Mouse (Mus musculus): ENCODE data around the gene Dut. TPM values are rescaled to one million over a fixed set of nuclear protein-coding genes. Genes with fewer than 3 reads are reported as not detected.

The Dut gene
- polyA plus RNA-seq (2012; rRNA removed; ENCODE audit: low replicate concordance), result 13.9 and 34.1 TPM in 2 replicates

DNA sequence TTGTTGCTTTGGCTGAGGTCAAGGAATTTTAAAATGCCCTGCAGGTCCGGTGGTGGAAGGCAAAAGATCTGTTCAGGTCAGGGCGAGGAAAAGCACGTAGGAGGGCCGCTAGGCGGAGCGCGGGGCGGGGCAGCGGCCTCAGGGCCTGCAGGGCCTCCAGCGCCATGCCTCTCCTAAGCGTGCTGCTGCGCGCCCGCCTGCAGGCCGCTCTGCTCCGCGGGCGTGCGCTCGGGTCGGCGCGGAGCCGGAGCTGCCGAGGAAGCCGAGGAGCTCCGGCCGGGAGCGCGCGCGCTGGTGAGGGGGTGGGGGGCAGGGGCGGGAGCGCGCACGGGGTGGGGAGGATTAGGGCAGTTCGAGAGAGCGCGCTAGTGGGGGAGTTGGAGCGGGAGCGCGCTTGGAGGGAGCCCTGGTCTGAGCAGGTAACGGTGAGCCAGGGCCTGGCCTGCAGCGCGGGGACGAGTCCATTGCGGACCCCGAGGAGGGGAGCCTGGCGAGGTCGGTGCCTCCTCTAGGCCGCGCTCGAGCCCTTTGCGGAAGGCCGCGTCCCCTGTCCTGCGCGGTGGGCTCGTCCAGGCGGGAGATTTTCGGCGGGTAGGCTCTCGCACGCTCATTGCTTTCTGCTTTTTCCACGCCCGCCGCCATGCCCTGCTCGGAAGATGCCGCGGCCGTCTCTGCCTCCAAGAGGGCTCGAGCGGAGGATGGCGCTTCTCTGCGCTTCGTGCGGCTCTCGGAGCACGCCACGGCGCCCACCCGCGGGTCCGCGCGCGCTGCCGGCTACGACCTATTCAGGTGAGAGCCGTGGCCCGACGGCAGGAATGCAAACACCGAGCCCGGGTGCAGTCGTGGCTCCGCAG is at the start of gene Dut:
TSS of gene Dut (plus strand) at position 83 of the 854 bp plus-strand sequence.

Other genes starting within 250 kb of the Dut start
- not detected in 2 replicates for gene Slc24a5, start 179.1 kb upstream of the Dut start, polyA plus RNA-seq (2012; rRNA removed; ENCODE audit: low replicate concordance)
- 2.9 and 5.4 TPM in 2 replicates for gene Myef2, start 123.5 kb upstream of the Dut start, polyA plus RNA-seq (2012; rRNA removed; ENCODE audit: low replicate concordance)
- gene Ctxn2, start 110.5 kb upstream of the Dut start, polyA plus RNA-seq (2012; rRNA removed; ENCODE audit: low replicate concordance), result not detected in 2 replicates
- not detected in 2 replicates for gene Slc12a1, start 94.7 kb upstream of the Dut start, polyA plus RNA-seq (2012; rRNA removed; ENCODE audit: low replicate concordance)